Mouse (Mus musculus) C2C12 (cell line): ENCODE data around the gene Dock1.

Experiments
- CEBPB ChIP-seq: IDR thresholded peaks from one replicate; pipeline ENCODE4 v1.6.1; 2011; ENCODE audit warnings: low read depth, mild to moderate bottlenecking, control low read depth, moderate library complexity
- CTCF ChIP-seq: IDR thresholded peaks from one replicate; pipeline ENCODE4 v1.5.1; 2011; ENCODE audit not compliant: control insufficient read depth, insufficient read depth, insufficient read length
- FOSL1 ChIP-seq: IDR thresholded peaks from one replicate; pipeline ENCODE4 v1.8.0; 2011; ENCODE audit warnings: mild to moderate bottlenecking, low read length; ENCODE audit not compliant: poor library complexity, insufficient read depth, severe bottlenecking
- MAX ChIP-seq: IDR thresholded peaks from one replicate; pipeline ENCODE4 v1.6.1; 2011; ENCODE audit warnings: mild to moderate bottlenecking, control low read depth
- MYOD1 ChIP-seq: IDR thresholded peaks from one replicate; pipeline ENCODE4 v1.6.1; 2011; ENCODE audit warnings: low read depth; ENCODE audit not compliant: control insufficient read depth, insufficient read length
- MYOG ChIP-seq: IDR thresholded peaks from one replicate; pipeline ENCODE4 v1.6.1; 2011; ENCODE audit not compliant: control insufficient read depth, insufficient read length; ENCODE audit errors: extremely low read depth
- USF1 ChIP-seq: IDR thresholded peaks from one replicate; pipeline ENCODE4 v1.6.1; 2011; ENCODE audit warnings: low read depth, mild to moderate bottlenecking, control low read depth, moderate library complexity

DNA sequence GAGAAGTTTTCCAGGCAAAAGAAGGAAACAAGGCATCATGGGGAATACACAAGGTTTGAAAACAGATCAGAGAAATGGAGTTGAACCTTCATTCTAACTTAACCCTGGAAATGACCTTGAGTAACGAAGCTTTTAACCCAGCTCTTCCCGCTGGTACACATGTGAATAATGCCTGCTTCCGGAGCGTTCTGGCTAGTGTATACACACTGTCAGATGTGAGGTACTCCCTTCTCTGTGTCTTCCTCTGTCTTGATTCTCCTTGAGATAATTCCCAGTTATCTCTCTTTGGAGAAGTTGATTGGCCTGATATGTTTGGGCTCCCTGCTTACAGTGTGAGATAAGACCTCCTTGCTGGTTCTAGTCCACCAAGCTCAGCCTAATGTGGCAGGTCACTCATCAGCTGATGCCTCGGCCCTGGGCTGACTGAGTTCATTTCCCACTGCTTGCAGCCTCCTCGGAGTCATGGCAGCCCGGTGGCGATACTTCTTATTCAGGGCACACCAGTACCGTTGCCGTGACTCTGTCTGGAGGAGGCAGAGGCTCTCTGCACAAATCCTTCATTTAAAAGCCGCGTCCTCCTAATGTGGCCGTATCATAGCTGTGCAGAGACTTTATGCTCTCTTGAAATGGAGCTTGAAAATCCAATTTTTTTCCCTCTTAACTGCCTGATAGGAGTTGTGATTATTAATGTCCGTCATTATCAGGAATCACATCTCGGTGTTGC is 102.6 kb downstream of the Dock1 start:
- TF ChIP-seq CTCF: no peak
- no peak for TF ChIP-seq USF1
- TF ChIP-seq FOSL1: no peak
- TF ChIP-seq MYOG: no peak
- no peak for TF ChIP-seq MAX
- TF ChIP-seq MYOD1: no peak
- TF ChIP-seq CEBPB: no peak
